Mouse (Mus musculus) spleen, adult 2 months (tissue): ENCODE measurements around the gene AW549877.

ENCODE experiments used
- CTCF ChIP-seq: fragments of 200-500 bp; IDR thresholded peaks from 2 replicates; pipeline ENCODE4 v1.5.1; 2011; ENCODE audit warnings: mild to moderate bottlenecking, inconsistent platforms; ENCODE audit not compliant: insufficient read depth, insufficient read length, insufficient replicate concordance; ENCODE audit errors: extremely low read depth
- POLR2A ChIP-seq: fragments of 200-500 bp; IDR thresholded peaks from 2 replicates; pipeline ENCODE4 v1.6.1; 2011; ENCODE audit warnings: low read depth, low read length, inconsistent platforms

- TF ChIP-seq CTCF (no peak), POLR2A (no peak)
Observed at GRCm38 (mm10) chr15:3982732-3983131, 12.8 kb downstream of the AW549877 start.
